Mouse (Mus musculus): ENCODE data around the gene Sun1.

DNA sequence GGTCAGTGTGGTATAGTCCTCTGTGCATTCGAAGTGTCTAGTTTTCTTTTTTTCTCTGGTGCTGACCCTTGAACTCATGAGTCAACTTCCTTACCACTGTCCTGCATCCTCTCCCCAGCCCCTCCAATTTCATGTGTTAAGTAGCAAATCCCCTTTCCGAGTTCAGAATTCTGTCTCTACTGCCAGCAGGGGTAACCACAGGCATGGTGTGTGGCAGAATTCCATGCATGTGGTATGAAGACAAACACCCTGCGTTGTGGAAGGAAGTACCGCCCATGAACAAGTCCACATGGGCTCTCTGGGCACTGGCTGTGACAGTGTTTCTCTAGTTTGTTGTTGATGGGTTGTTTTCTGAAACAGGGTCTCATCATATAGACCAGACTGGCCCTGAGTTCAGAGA is 67.2 kb downstream of the Sun1 start:
- TF ChIP-seq CTCF (IDR thresholded peaks at IDR 0.05; ENCODE audit: low read depth, low read length), result no peak
- no peak for TF ChIP-seq EP300 (IDR thresholded peaks at IDR 0.05; ENCODE audit: insufficient read depth, low read depth, low read length)

Measured in ES-Bruce4 (cell line).